Mouse (Mus musculus) retina, embryonic 14.5 days (tissue): ENCODE measurements at regions not wholly inside any gene's neighbourhood (a gene's known extent, or its start where the extent isn't known, plus 50 kb on each side); places are given as distances from the start of the nearest gene placed in this dataset.
A peak's percentile ranks its signal among the peaks of the same experiment; 100 is the strongest.

ENCODE experiments used
- DNase-seq: peaks from one replicate; pipeline ENCODE4 v3.0.0-alpha.2; 2015; ENCODE audit warnings: low spot score

GRCm38 (mm10) chr2:30717566-30718328 lies 85.7 kb downstream of the 1700001O22Rik start:
- DNase-seq = no peak

GRCm38 (mm10) chr2:30716580-30717565 lies 86.6 kb downstream of the 1700001O22Rik start:
- no peak for DNase-seq

GRCm38 (mm10) chr2:30715720-30716310 lies 87.6 kb downstream of the 1700001O22Rik start:
- DNase-seq = no peak

DNA sequence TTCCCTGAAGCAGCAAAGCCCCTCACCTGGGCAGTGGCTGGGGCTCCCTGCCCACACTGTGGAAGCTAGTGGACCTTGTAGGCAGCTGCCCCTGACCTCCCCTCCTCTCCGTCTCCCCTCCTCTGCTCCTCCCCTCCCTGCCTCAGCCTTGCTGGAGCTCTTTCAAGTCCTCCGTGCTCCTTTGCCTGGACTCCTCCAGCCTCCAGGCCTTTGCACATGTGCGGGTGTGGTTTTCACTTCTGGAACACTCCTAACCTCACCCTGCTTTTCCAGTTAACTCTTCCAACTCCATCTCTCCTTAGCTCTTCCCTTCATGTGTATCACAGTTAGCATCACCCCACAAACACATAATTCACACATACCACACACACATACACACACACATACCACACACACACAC lies 89.9 kb downstream of the 1700001O22Rik start:
- no peak for DNase-seq

- DNase-seq = no peak
Observed at GRCm38 (mm10) chr2:30712841-30713401, 90.5 kb downstream of the 1700001O22Rik start.

DNA sequence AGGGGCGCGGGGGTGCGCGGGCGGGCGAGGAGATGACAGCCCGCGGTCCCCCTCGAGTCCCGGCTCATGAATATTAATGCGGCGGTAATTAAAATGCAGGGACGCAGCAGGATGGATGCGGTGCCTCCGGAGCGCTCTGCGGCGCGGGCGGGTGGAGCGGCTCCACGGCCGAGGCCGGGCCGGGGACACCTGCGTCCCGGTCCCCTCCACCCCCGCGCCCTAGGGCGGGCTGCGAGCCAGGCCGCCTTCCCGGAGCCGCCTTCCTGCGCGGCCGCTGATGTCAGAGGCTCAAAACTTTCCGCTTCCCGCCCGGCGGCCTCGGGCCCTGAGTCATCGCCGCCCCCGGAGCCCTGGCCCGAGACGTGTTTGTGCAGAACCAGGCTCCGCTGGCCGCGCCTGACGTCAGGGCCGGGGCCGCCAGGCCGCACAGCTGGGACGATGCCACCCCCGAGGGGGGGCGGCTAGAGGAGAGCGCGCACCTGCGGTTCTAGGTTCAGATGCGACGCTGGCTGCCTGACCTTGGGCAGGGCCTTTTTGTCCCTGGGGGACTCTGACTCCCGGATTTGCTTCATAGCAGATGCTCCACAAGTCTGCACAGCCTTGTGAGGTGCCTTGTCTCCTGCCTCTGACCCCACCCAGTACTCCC lies 91.5 kb downstream of the 1700001O22Rik start:
- DNase-seq = peak; percentile 72

DNA sequence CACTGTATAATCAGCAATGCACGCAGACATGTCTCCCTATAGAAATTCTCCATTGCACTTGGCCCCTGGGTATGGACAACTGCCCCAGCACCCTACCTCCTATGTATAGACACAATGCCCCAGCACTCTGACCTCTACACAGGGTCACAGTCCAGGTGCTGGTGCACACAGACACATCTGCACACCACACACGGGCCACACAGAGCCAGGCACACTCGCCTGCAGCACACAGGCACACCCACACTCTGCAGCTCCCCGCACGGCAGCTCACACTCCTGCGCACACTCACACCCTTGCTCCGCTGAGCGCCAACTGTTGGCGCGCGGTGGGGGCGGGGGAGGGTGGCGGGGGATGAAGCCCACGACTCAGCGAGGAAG lies 92.0 kb downstream of the 1700001O22Rik start:
- no peak for DNase-seq

DNA sequence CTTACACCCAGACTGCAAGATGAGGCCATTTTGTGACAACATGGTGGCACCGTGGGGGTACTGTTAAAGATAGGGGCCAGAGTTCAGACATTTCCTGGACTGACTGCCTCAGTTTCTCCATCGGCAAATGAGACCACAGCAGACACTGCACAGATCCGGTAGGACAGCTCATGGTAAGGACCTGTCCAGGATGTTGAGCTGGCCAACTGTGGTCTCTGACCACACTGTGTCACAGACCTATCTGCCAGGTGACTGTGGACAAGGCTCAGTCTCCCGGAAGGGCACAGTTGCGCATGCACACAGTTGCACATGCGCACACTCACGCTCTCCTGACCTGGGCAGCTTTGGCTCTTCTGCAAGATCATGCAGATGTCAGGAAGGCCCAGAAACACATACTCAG lies 92.6 kb downstream of the 1700001O22Rik start:
- no peak for DNase-seq

DNA sequence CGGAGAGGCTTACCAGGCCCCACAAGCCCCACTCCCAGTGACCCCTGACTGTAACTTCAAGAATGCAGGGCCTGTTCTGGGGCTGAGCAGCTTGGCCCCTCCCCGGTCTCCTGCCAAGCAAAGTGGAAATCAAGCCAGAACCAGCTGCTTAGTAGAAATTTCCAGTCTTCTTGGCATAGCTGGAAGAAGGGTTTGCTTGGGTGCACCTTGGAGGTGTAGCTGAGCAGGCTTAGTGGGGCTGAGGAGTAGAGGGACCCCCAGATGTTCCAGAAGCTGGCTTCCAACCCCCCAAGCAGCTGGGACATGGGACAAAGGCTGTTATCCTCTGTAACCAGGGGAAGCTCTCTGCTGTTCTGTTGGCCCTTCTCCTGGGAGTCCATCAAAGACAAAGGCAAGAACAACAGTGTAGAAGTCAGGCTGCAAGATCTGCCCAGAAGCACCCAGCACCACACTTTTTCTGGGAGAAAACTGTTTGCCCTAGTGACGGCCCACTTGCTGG lies 94.0 kb downstream of the 1700001O22Rik start:
- DNase-seq = no peak

DNA sequence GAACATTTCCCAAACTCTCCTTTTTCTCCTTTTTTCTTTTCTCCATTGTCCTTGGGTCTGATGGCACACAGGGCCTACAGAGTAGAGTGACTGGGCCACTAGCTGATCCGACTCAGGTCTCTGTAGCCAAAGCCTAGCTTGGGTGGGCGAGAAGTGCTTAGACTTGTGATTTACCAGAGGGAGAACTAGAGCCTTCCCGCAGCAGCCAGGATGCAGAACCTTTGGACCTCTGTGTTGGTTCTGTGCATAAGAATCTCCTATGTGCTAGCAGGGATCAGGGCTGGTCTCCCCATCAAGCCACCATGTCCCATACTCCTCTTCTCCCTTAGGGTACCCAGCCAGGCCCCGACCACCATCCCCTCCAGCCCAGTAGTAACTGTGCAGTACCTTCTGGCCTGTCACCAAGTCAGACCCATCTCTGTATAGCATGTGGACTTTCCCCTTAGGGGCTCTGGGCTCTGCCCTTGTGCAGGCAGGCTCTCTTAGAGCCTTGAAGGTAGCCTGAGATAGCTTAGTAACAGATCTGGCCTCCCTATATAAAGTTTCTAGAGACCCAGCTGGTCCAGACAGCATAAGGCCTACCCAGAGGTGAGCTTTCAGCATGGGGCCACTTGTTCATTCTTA lies 94.6 kb downstream of the 1700001O22Rik start:
- DNase-seq = no peak

DNA sequence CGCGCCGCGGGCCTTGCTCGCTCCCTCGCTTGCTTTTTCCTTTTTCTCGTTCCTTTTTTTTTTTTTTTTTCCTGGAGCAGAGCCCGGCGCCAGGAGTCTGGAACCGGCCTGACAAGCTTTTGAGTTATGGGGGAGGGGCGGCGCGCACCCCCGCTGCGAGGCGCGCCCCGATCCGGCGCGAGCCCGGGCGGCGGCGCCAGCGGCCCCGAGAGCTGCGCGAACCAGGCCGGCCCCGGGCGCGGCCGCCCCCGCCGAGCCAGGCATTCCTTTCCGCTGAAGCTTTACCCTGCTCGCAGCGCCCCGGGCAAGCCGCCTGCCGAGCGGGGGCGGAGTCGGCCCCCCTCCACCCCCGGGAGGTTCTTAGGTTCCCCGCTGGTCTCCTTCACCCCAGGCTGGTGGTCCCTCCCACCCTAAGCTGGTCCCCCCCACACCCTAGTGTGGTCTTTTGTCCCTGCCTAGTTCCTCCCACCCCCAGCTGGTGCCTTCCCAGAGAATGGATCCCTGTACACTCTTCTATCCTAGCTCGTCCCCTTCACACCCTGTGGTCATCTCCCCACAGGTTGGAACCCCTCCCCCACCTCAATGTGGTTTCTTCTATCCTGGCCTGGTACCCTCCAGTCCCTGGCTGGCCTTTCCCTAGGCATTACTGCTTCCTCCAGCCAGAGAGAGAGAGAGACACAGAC lies 95.3 kb downstream of the 1700001O22Rik start:
- peak; percentile 75 for DNase-seq

DNA sequence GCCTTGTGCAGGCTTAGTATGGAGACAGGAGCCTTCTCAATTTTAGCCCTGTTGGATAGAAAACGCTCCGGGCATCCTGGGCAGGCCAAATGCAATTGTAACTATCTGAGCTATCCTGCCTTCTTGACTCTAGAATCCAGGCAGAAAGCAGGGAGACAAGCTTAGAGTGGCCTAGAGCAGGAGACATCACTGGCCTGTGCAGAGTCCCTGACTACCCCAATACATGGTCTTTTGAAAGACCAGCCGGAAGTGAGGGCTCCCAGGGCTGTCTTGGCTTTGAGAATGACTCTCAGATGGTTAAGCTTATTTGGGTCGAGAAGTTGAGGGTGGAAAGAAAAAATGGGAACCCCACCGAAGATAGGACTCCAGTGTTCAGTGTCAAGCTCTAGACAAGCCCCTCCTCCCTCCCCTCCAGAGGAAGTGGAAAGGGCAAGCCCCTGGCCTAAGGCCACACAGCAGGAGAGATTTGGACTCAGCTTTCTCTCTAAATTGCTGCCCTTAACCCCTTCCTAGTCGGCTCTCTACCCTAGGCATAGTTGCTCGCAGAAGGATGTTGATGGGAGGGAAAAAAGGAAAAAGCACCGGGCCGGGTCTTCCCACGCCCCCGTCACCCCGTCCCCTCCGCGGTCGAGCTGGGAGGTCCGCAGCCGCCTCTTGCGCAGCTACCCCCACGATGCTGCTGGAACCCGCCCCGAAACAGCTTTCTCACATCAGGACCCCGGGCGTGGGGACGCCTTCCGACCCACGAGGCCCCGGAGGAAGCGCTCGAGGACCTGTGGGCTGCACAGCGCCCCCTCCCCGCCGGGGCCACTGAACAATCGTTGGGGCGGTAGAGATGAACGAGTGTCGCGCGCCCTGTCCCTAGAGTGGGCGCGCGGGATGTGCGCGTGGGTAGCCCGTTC lies 96.1 kb downstream of the 1700001O22Rik start:
- DNase-seq = peak; percentile 73

GRCm38 (mm10) chr2:30706036-30706435 lies 97.4 kb downstream of the 1700001O22Rik start:
- DNase-seq = no peak

DNA sequence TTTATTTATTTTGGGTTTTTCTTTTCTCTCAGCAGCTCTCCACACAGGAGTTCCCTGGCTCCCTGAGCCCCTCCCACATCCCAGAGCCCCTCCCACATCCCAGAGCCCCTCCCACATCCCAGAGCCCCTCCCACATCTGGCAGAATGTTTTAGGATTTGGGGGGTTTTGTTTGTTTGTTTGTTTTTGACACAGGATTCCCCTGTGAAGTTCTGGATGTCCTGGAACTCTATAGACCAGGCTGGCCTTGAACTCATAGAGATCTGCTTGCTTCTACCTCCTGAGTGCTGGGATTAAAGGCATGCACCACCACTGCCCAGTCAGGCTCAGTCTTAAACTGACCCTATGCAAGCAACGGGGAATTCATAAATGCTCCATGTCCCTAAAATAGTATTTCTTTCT lies 100.2 kb downstream of the 1700001O22Rik start:
- no peak for DNase-seq

GRCm38 (mm10) chr2:30702711-30703110 lies 100.8 kb downstream of the 1700001O22Rik start:
- DNase-seq = no peak

DNA sequence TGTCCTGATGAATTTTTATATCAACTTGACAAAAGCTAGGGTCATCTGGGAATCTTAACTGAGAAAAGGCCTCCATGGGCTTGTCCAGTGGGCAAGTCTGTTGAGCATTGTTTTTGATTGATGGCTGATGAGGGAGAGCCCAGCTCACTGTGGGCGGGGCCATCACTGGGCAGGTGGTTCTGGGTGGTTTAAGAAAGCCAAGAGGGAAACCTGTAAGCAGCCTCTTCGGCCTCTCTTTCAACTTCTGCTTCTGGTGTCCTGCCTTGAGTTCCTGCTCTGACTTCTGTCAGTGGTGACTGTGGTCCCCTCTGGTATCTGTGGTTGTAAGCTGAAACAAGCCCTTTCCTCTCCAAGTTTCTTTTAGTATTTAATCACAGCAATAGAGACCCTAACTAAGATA lies 102.6 kb downstream of the 1700001O22Rik start:
- no peak for DNase-seq

- no peak for DNase-seq
Observed at GRCm38 (mm10) chr2:30700471-30700870, 103.0 kb downstream of the 1700001O22Rik start.

- peak; percentile 79 for DNase-seq
Observed at GRCm38 (mm10) chr2:30699797-30700454, 103.5 kb downstream of the 1700001O22Rik start.
